Mouse (Mus musculus): ENCODE results near the gene App.

App gene

GRCm38 (mm10) chr16:85149509-85149871, 24.1 kb downstream of the App start:
- no peak for DNase-seq

- DNase-seq, result no peak
Observed at GRCm38 (mm10) chr16:85148615-85149508, 24.7 kb downstream of the App start.

GRCm38 (mm10) chr16:85147440-85147839, 26.1 kb downstream of the App start:
- no peak for DNase-seq

- DNase-seq, result no peak
Observed at GRCm38 (mm10) chr16:85145771-85146178, 27.8 kb downstream of the App start.

DNA sequence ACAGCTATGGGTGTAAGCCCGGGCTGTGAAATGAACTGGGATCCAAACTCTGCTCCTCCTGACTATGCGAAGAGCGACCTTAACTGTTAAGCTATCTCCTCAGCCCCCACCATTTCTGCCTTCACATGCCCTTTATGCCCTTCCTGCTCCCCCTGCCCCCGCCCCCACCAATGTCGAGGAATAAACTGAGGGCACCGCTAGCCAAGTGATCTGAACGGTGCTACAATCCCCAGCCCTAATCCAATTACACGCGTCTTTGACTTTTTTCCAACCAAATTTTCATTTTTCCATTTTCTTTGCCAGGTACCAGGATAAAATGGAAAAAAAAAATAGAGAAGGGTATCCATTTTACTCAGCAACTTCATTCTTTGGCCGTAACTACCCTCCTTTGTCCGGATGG, 28.2 kb downstream of the App start:
- no peak for DNase-seq

GRCm38 (mm10) chr16:85144401-85144800, 29.2 kb downstream of the App start:
- no peak for DNase-seq

GRCm38 (mm10) chr16:85143863-85144262, 29.7 kb downstream of the App start:
- no peak for DNase-seq

GRCm38 (mm10) chr16:85143188-85143587, 30.4 kb downstream of the App start:
- DNase-seq, result no peak

- DNase-seq, result no peak
Observed at GRCm38 (mm10) chr16:85141404-85141803, 32.2 kb downstream of the App start.

- DNase-seq, result no peak
Observed at GRCm38 (mm10) chr16:85139178-85139604, 34.4 kb downstream of the App start.

DNA sequence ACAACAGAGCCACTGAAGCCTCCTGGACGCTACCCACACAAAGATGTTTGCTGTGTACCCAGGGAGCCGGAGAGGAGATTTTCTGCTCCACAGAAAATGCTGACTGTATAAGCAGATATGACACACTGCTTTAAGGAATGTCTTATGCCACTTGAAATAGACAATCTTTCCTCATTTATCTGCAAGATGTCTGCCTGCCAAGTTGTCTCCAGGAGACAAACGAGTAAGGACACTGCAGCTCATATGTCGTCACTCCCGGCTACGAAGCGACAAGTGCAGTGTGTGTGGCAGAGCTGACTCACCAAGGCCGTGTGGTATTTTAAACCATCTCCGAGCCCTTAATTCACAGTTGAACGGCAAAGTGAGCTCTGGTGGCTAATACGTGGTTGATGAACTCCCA, 36.2 kb downstream of the App start:
- peak; percentile 24 for DNase-seq

DNA sequence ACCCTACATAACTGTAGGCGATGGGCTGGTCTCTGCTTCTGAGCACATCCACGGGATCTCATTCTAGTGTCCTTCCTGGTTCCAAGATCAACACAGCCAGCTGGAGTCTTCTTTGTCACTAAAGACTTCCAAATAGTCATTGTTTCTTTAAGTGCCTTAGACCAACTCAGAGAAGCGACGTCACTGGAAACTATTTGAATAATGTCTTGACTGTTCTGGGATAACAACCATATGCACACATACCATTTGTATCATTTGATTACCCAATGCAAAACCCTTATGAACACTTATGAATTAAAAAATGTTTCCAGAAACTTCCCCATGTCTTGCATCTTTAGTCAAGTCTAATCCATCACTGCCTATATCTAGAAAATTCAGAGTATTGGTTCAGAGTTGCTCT, 37.5 kb downstream of the App start:
- no peak for DNase-seq

DNA sequence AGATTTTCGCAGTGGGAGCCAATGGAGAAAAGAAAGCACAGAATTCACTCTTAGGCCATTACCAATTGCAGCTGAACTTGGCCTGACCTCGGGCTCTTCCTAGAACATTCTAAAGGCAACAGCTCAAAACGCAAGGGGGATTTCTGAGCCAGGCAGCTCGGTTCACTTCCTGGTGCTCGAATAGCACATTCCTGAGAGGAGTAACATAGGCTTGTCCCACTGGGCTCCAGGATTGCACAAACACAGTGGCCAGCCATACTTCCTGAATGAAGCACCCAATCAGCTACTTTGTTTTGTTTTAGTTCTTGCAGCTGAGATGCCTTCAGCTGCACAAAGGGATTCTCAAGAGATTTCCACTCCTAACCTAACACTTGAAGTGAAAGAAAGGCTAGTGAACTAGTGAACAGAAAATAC, 40.1 kb downstream of the App start:
- DNase-seq, result no peak

DNA sequence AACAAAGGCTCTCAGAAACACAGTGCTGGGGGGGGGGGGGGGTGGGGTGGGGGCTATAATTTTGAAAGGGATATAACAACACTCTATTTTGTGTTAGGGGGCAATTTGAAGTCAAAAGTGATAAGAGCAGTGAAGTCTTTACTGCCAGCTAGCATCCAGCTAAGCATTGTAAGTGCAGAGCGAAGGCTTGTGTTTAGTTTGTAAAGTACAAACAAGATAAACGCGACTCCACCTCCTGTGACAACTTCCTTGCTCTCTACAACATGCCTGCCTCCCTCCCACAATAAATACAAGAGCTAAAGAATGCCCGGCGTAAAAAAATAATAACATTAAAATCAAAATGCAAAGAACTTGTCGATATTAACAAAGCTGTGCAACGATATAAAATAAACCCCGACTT, 40.5 kb downstream of the App start:
- no peak for DNase-seq

- no peak for DNase-seq
Observed at GRCm38 (mm10) chr16:85132182-85132581, 41.4 kb downstream of the App start.

DNA sequence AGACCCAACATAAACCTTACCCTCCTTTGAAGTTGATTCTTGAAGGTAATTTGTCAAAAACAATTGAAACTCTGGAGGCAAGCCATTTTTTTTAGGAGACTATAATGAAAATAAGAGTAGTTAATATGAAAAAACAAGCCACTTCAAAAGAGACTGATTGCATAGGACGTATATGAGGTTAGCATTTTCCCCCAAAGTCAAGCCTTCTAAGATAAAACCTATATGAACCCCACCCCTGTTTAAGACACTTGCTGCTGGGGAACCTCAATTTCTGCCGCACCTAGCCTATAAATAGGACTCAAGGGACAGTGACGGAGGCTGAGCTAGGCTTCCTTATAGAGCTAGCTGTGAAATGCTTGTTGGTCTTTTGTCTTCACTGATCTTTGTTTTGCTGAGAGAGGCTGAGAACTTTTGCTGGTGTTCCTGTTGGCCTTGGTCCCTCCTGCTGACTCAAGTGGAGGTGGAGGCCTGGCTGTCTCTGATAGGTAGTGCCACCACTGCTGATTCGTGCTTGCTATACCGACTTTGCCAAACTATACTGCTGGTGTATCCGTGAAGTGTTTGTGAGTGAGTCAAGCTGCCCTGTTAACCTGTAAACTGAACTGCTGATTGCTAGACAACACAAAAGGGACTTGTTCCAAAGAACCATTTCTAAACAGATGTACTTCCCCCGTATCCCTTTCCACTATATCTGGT, 42.6 kb downstream of the App start:
- DNase-seq, result no peak

- DNase-seq, result no peak
Observed at GRCm38 (mm10) chr16:85128693-85129657, 44.6 kb downstream of the App start.

DNA sequence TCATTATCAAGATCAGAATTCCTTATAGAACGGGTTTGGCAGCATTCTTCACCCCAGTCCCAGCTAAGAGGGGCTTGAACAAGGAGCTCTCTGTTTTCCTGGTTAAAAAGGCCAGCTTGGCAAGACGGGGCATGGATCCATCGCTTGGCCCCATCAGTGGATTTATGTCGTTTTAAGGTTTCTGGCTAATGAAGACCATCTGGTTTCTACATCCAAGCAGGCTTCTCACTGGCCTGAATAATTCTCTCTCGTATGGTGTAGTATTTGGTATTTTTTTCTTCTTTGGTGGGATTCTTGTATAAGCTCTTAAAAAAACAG, 45.3 kb downstream of the App start:
- DNase-seq, result peak; percentile 29

- peak; percentile 27 for DNase-seq
Observed at GRCm38 (mm10) chr16:85127661-85128346, 45.8 kb downstream of the App start.

DNA sequence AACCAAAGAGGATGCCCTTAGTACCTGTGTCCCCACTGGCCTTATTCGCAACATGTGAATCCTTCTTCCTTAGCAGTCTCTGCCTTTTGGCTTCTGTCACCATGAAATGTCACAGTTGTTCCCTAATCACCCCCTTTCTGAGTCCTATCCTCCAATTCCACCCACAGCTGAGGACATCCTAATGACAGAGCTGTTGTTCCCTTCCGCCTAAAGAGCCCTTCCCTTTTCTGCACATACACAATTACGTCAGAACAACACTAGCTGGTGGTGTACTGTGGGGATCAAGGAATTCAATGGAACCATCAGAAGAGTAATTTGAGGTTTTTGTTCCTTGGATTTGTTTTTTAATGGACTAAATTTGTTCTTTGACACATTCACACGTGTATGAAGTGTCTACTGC, 48.9 kb downstream of the App start:
- DNase-seq, result no peak

GRCm38 (mm10) chr16:85121983-85122382, 51.6 kb downstream of the App start:
- DNase-seq, result no peak

GRCm38 (mm10) chr16:85118916-85119315, 54.6 kb downstream of the App start:
- DNase-seq, result no peak

GRCm38 (mm10) chr16:85117541-85117940, 56.0 kb downstream of the App start:
- DNase-seq, result no peak
